Mouse (Mus musculus) activated CD4-positive, CD25-positive, alpha-beta regulatory T cell, adult 4 months (primary cell): ENCODE data around the gene Zzz3. TPM values are rescaled to one million over a fixed set of nuclear protein-coding genes. Genes with fewer than 3 reads are reported as not detected.

ENCODE experiments used
- ATAC-seq: one replicate; pipeline ENCODE4 v1.8.0; 2017
- polyA plus RNA-seq, 2 experiments: library from polyadenylated mRNA; unstranded; fragments of 100-300 nt; shearing (Covaris generic); gene quantifications; one replicate each; pipeline ENCODE4 v1.2.1; 2017

Gene Zzz3
- 10 to 100 TPM; 22.2 to 29.7 TPM for polyA plus RNA-seq

- ATAC-seq, result peak; percentile 78
These were observed at the start of gene Zzz3 for GRCm38 (mm10) chr3:152395350-152396277. Zzz3 (plus strand) TSS chr3:152395473.

GRCm38 (mm10) chr3:152345732-152346632, 49.3 kb upstream of the Zzz3 start, which contains the start of gene Usp33:
Usp33 (plus strand) TSS chr3:152346478.
- ATAC-seq, result peak; percentile 97

GRCm38 (mm10) chr3:152346633-152347141, 48.6 kb upstream of the Zzz3 start:
- peak; percentile 13 for ATAC-seq

GRCm38 (mm10) chr3:152347227-152347626, 48.0 kb upstream of the Zzz3 start:
- ATAC-seq, result no peak

GRCm38 (mm10) chr3:152348011-152348830, 47.1 kb upstream of the Zzz3 start:
- no peak for ATAC-seq

GRCm38 (mm10) chr3:152350431-152350830, 44.8 kb upstream of the Zzz3 start:
- ATAC-seq, result no peak

- no peak for ATAC-seq
These were observed 44.3 kb upstream of the Zzz3 start for GRCm38 (mm10) chr3:152350966-152351365.

- no peak for ATAC-seq
These were observed 43.0 kb upstream of the Zzz3 start for GRCm38 (mm10) chr3:152352289-152352688.

GRCm38 (mm10) chr3:152353434-152354177, 41.7 kb upstream of the Zzz3 start:
- no peak for ATAC-seq

GRCm38 (mm10) chr3:152355361-152355760, 39.9 kb upstream of the Zzz3 start:
- ATAC-seq, result no peak

GRCm38 (mm10) chr3:152356751-152357150, 38.5 kb upstream of the Zzz3 start:
- no peak for ATAC-seq

GRCm38 (mm10) chr3:152359151-152359550, 36.1 kb upstream of the Zzz3 start:
- ATAC-seq, result no peak

GRCm38 (mm10) chr3:152364181-152364580, 31.1 kb upstream of the Zzz3 start:
- ATAC-seq, result no peak

GRCm38 (mm10) chr3:152376063-152376462, 19.2 kb upstream of the Zzz3 start:
- no peak for ATAC-seq

- ATAC-seq, result no peak
These were observed 11.2 kb upstream of the Zzz3 start for GRCm38 (mm10) chr3:152384106-152384505.

GRCm38 (mm10) chr3:152396278-152396987, 1.2 kb downstream of the Zzz3 start:
- peak; percentile 80 for ATAC-seq

GRCm38 (mm10) chr3:152396988-152397314, 1.7 kb downstream of the Zzz3 start:
- no peak for ATAC-seq

- ATAC-seq, result no peak
These were observed 2.2 kb downstream of the Zzz3 start for GRCm38 (mm10) chr3:152397335-152397940.

- ATAC-seq, result no peak
These were observed 5.2 kb downstream of the Zzz3 start for GRCm38 (mm10) chr3:152400441-152400840.

GRCm38 (mm10) chr3:152400875-152401274, 5.6 kb downstream of the Zzz3 start:
- no peak for ATAC-seq
